Mouse (Mus musculus): Measurements from ENCODE around the gene Sox6. TPM values are rescaled to one million over a fixed set of nuclear protein-coding genes. Genes with fewer than 3 reads are reported as not detected.

Gene Sox6
- polyA plus RNA-seq, 1 experiment from 2014 or later = 37.1 TPM

- peaks cover 12% of the 10 kb centered on the region for H3K4me1 ChIP-seq (replicated peaks; ENCODE audit: control insufficient read depth, insufficient read depth, low read length)
- no peak overlapping the region for H3K9ac ChIP-seq (ENCODE audit: low read depth, low read length)
- no peak for ATAC-seq (replicated peaks; ENCODE audit: low FRiP score)
- no peaks in the 10 kb centered on the region for H3K27me3 ChIP-seq (replicated peaks; ENCODE audit: control insufficient read depth, insufficient read depth, low read length)
- H3K27ac ChIP-seq (ENCODE audit: low read depth, low read length) = no peak overlapping the region
- H3K36me3 ChIP-seq (ENCODE audit: control insufficient read depth, insufficient read depth, low read length) = no peaks in the 10 kb centered on the region
- H3K4me2 ChIP-seq = no peak overlapping the region
- H3K9me3 ChIP-seq (ENCODE audit: control insufficient read depth, low read length) = no peaks in the 10 kb centered on the region
- DNase-seq (ENCODE audit: low spot score) = no peak
- WGBS = 68% methylated on average over 8 of the region's 8 CpGs
- H3K4me3 ChIP-seq (ENCODE audit: low read depth, low read length) = no peak overlapping the region
These were observed 213.9 kb downstream of the Sox6 start for GRCm38 (mm10) chr7:115824621-115825256.

GRCm38 (mm10) chr7:115819136-115819535 lies 219.5 kb downstream of the Sox6 start:
- DNase-seq (ENCODE audit: low spot score) (no peak), ATAC-seq (replicated peaks; ENCODE audit: low FRiP score) (no peak)
- no peak overlapping the region for H3K4me3 ChIP-seq (ENCODE audit: low read depth, low read length)
- no peaks in the 10 kb centered on the region for H3K27me3 ChIP-seq (replicated peaks; ENCODE audit: control insufficient read depth, insufficient read depth, low read length)
- H3K9me3 ChIP-seq (ENCODE audit: control insufficient read depth, low read length) = no peaks in the 10 kb centered on the region
- no peaks in the 10 kb centered on the region for H3K36me3 ChIP-seq (ENCODE audit: control insufficient read depth, insufficient read depth, low read length)
- H3K4me1 ChIP-seq (replicated peaks; ENCODE audit: control insufficient read depth, insufficient read depth, low read length) = 0 out of 2 replicates have a peak, but pooled peaks cover 2% of the 10 kb centered on the region
- no peak overlapping the region for H3K4me2 ChIP-seq
- H3K27ac ChIP-seq (ENCODE audit: low read depth, low read length) = no peak overlapping the region
- WGBS = 39% methylated on average over 1 of the region's 1 CpGs
- H3K9ac ChIP-seq (ENCODE audit: low read depth, low read length) = no peak overlapping the region

GRCm38 (mm10) chr7:115803256-115803655 lies 235.3 kb downstream of the Sox6 start:
- Histone ChIP-seq H3K4me3 (ENCODE audit: low read depth, low read length) (no peak overlapping the region), H3K9me3 (ENCODE audit: control insufficient read depth, low read length) (no peaks in the 10 kb centered on the region), H3K27me3 (replicated peaks; ENCODE audit: control insufficient read depth, insufficient read depth, low read length) (no peaks in the 10 kb centered on the region), H3K9ac (ENCODE audit: low read depth, low read length) (no peak overlapping the region), H3K4me1 (replicated peaks; ENCODE audit: control insufficient read depth, insufficient read depth, low read length) (peaks cover 16% of the 10 kb centered on the region), H3K4me2 (peak overlapping the region; percentile 29; the same call in 1 of the 2 replicates), H3K27ac (ENCODE audit: low read depth, low read length) (no peak overlapping the region), H3K36me3 (ENCODE audit: control insufficient read depth, insufficient read depth, low read length) (no peaks in the 10 kb centered on the region; the same call in 1 of the 2 replicates)
- 44% methylated on average over 3 of the region's 3 CpGs for WGBS
- DNase-seq (ENCODE audit: low spot score) (no peak), ATAC-seq (replicated peaks; ENCODE audit: low FRiP score) (peak; percentile 81)

GRCm38 (mm10) chr7:115794139-115794858 lies 244.3 kb downstream of the Sox6 start:
- DNase-seq (ENCODE audit: low spot score) (no peak), ATAC-seq (replicated peaks; ENCODE audit: low FRiP score) (no peak)
- no peak overlapping the region for H3K27ac ChIP-seq (ENCODE audit: low read depth, low read length)
- WGBS = 88% methylated on average over 4 of the region's 4 CpGs
- no peaks in the 10 kb centered on the region for H3K27me3 ChIP-seq (replicated peaks; ENCODE audit: control insufficient read depth, insufficient read depth, low read length)
- H3K9ac ChIP-seq (ENCODE audit: low read depth, low read length) = no peak overlapping the region
- no peak overlapping the region for H3K4me3 ChIP-seq (ENCODE audit: low read depth, low read length)
- no peaks in the 10 kb centered on the region for H3K36me3 ChIP-seq (ENCODE audit: control insufficient read depth, insufficient read depth, low read length)
- H3K9me3 ChIP-seq (ENCODE audit: control insufficient read depth, low read length) = no peaks in the 10 kb centered on the region
- H3K4me1 ChIP-seq (replicated peaks; ENCODE audit: control insufficient read depth, insufficient read depth, low read length) = 0 out of 2 replicates have a peak, but pooled peaks cover 3% of the 10 kb centered on the region
- H3K4me2 ChIP-seq = no peak overlapping the region

GRCm38 (mm10) chr7:115792841-115793240 lies 245.8 kb downstream of the Sox6 start:
- WGBS = 68% methylated on average over 2 of the region's 2 CpGs
- DNase-seq (ENCODE audit: low spot score) (no peak), ATAC-seq (replicated peaks; ENCODE audit: low FRiP score) (no peak)
- Histone ChIP-seq H3K4me2 (no peak overlapping the region), H3K4me1 (replicated peaks; ENCODE audit: control insufficient read depth, insufficient read depth, low read length) (no peaks in the 10 kb centered on the region), H3K9me3 (ENCODE audit: control insufficient read depth, low read length) (no peaks in the 10 kb centered on the region), H3K27ac (ENCODE audit: low read depth, low read length) (no peak overlapping the region), H3K4me3 (ENCODE audit: low read depth, low read length) (no peak overlapping the region), H3K36me3 (ENCODE audit: control insufficient read depth, insufficient read depth, low read length) (no peaks in the 10 kb centered on the region), H3K9ac (ENCODE audit: low read depth, low read length) (no peak overlapping the region), H3K27me3 (replicated peaks; ENCODE audit: control insufficient read depth, insufficient read depth, low read length) (no peaks in the 10 kb centered on the region)

- H3K36me3 ChIP-seq (ENCODE audit: control insufficient read depth, insufficient read depth, low read length) = no peaks in the 10 kb centered on the region
- DNase-seq (ENCODE audit: low spot score) (no peak), ATAC-seq (replicated peaks; ENCODE audit: low FRiP score) (no peak)
- no peak overlapping the region for H3K4me2 ChIP-seq
- no peak overlapping the region for H3K9ac ChIP-seq (ENCODE audit: low read depth, low read length)
- H3K9me3 ChIP-seq (ENCODE audit: control insufficient read depth, low read length) = no peaks in the 10 kb centered on the region
- no peaks in the 10 kb centered on the region for H3K27me3 ChIP-seq (replicated peaks; ENCODE audit: control insufficient read depth, insufficient read depth, low read length)
- H3K4me1 ChIP-seq (replicated peaks; ENCODE audit: control insufficient read depth, insufficient read depth, low read length) = peaks cover 4% of the 10 kb centered on the region
- no peak overlapping the region for H3K4me3 ChIP-seq (ENCODE audit: low read depth, low read length)
- 63% methylated on average over 5 of the region's 5 CpGs for WGBS
- H3K27ac ChIP-seq (ENCODE audit: low read depth, low read length) = no peak overlapping the region
These were observed 249.3 kb downstream of the Sox6 start for GRCm38 (mm10) chr7:115789116-115789823.

GRCm38 (mm10) chr7:115783982-115784917 lies 254.3 kb downstream of the Sox6 start:
- Histone ChIP-seq H3K4me3 (ENCODE audit: low read depth, low read length) (no peak overlapping the region), H3K9me3 (ENCODE audit: control insufficient read depth, low read length) (no peaks in the 10 kb centered on the region), H3K9ac (ENCODE audit: low read depth, low read length) (no peak overlapping the region), H3K4me2 (no peak overlapping the region), H3K4me1 (replicated peaks; ENCODE audit: control insufficient read depth, insufficient read depth, low read length) (peaks cover 4% of the 10 kb centered on the region), H3K27ac (ENCODE audit: low read depth, low read length) (no peak overlapping the region), H3K36me3 (ENCODE audit: control insufficient read depth, insufficient read depth, low read length) (no peaks in the 10 kb centered on the region), H3K27me3 (replicated peaks; ENCODE audit: control insufficient read depth, insufficient read depth, low read length) (no peaks in the 10 kb centered on the region)
- DNase-seq (ENCODE audit: low spot score) (no peak), ATAC-seq (replicated peaks; ENCODE audit: low FRiP score) (peak; percentile 66)
- WGBS = 77% methylated on average over 8 of the region's 8 CpGs

- H3K9ac ChIP-seq (ENCODE audit: low read depth, low read length) = no peak overlapping the region
- H3K4me3 ChIP-seq (ENCODE audit: low read depth, low read length) = no peak overlapping the region
- WGBS = 70% methylated on average over 4 of the region's 4 CpGs
- no peak for DNase-seq (ENCODE audit: low spot score)
- no peaks in the 10 kb centered on the region for H3K9me3 ChIP-seq (ENCODE audit: control insufficient read depth, low read length)
- H3K36me3 ChIP-seq (ENCODE audit: control insufficient read depth, insufficient read depth, low read length) = no peaks in the 10 kb centered on the region
- no peaks in the 10 kb centered on the region for H3K27me3 ChIP-seq (replicated peaks; ENCODE audit: control insufficient read depth, insufficient read depth, low read length)
- no peak overlapping the region for H3K4me2 ChIP-seq
- ATAC-seq (replicated peaks; ENCODE audit: low FRiP score) = no peak
- H3K27ac ChIP-seq (ENCODE audit: low read depth, low read length) = no peak overlapping the region
- H3K4me1 ChIP-seq (replicated peaks; ENCODE audit: control insufficient read depth, insufficient read depth, low read length) = peaks cover 4% of the 10 kb centered on the region
These were observed 258.4 kb downstream of the Sox6 start for GRCm38 (mm10) chr7:115780148-115780547.

Measured in liver, embryonic 11.5 days (tissue).